Mouse (Mus musculus) myocyte (in vitro differentiated cells): ENCODE measurements around the gene Phyh. TPM values are rescaled to one million over a fixed set of nuclear protein-coding genes. Genes with fewer than 3 reads are reported as not detected.

ENCODE experiments used
- H3K27me3 ChIP-seq: one replicate; pipeline ENCODE4 v1.6.1; 2011; ENCODE audit not compliant: control insufficient read depth, insufficient read depth, insufficient read length
- H3K36me3 ChIP-seq: one replicate; pipeline ENCODE4 v1.6.1; 2011; ENCODE audit not compliant: control insufficient read depth, insufficient read depth
- H3K4me2 ChIP-seq: one replicate; pipeline ENCODE4 v1.6.1; 2011; ENCODE audit warnings: low read depth, control low read depth
- H3K4me3 ChIP-seq: one replicate; pipeline ENCODE4 v1.5.1; 2011; ENCODE audit warnings: mild to moderate bottlenecking, control low read depth, moderate library complexity
- H3K79me2 ChIP-seq: one replicate; pipeline ENCODE4 v1.6.1; 2011; ENCODE audit not compliant: control insufficient read depth, insufficient read depth
- H3ac ChIP-seq: one replicate; pipeline ENCODE4 v1.6.1; 2011; ENCODE audit not compliant: control insufficient read depth, insufficient read length
- CEBPB ChIP-seq: IDR thresholded peaks from 2 replicates; pipeline ENCODE4 v1.6.1; 2011; ENCODE audit warnings: mild to moderate bottlenecking, moderate library complexity; ENCODE audit not compliant: poor library complexity, insufficient read depth, severe bottlenecking
- E2F4 ChIP-seq: IDR thresholded peaks from one replicate; pipeline ENCODE4 v1.6.1; 2011; ENCODE audit warnings: mild to moderate bottlenecking, control low read depth, moderate library complexity; ENCODE audit not compliant: insufficient read depth
- MAX ChIP-seq: IDR thresholded peaks from one replicate; pipeline ENCODE4 v1.6.1; 2011; ENCODE audit warnings: low read depth, mild to moderate bottlenecking, control low read depth
- MYOD1 ChIP-seq, 3 experiments: IDR thresholded peaks; one replicate each; pipeline ENCODE4 v1.6.1; 2011; ENCODE audit warnings: control low read depth in 2 of 3, low read depth in 2 of 3, mild to moderate bottlenecking in 2 of 3, moderate library complexity in 1 of 3; ENCODE audit not compliant: insufficient read length in 2 of 3, control insufficient read depth in 1 of 3
- MYOG ChIP-seq, 3 experiments: IDR thresholded peaks; one replicate each; pipeline ENCODE4 v1.6.1; 2011; ENCODE audit warnings: control low read depth in 2 of 3, low read depth in 2 of 3, mild to moderate bottlenecking in 2 of 3; ENCODE audit not compliant: insufficient read length in 2 of 3, control insufficient read depth in 1 of 3, insufficient read depth in 1 of 3
- POLR2A ChIP-seq: IDR thresholded peaks from one replicate; pipeline ENCODE4 v1.6.1; 2011; ENCODE audit warnings: low read depth, mild to moderate bottlenecking, control low read depth, moderate library complexity; ENCODE audit not compliant: insufficient read length
- POLR2AphosphoS2 ChIP-seq: IDR thresholded peaks from one replicate; pipeline ENCODE4 v1.6.1; 2011; ENCODE audit warnings: low read depth, control low read depth; ENCODE audit not compliant: insufficient read length
- REST ChIP-seq: IDR thresholded peaks from one replicate; pipeline ENCODE4 v1.6.1; 2011; ENCODE audit warnings: mild to moderate bottlenecking, control low read depth, moderate library complexity; ENCODE audit not compliant: insufficient read depth, insufficient read length
- SRF ChIP-seq: IDR thresholded peaks from one replicate; pipeline ENCODE4 v1.6.1; 2011; ENCODE audit warnings: low read depth; ENCODE audit not compliant: control insufficient read depth, insufficient read length
- TCF12 ChIP-seq: IDR thresholded peaks from one replicate; pipeline ENCODE4 v1.6.1; 2011; ENCODE audit warnings: mild to moderate bottlenecking, control low read depth; ENCODE audit not compliant: poor library complexity, insufficient read depth, severe bottlenecking
- TCF3 ChIP-seq: IDR thresholded peaks from one replicate; pipeline ENCODE4 v1.6.1; 2011; ENCODE audit warnings: low read depth, control low read depth; ENCODE audit not compliant: insufficient read length
- USF1 ChIP-seq: IDR thresholded peaks from one replicate; pipeline ENCODE4 v1.6.1; 2011; ENCODE audit warnings: low read depth, mild to moderate bottlenecking, control low read depth, moderate library complexity
- polyA plus RNA-seq: library from polyadenylated mRNA; unstranded; fragments of >200 nt; fragmentation: generic; extraction: Trizol; gene quantifications from one replicate; pipeline ENCODE4 v1.2.1, GENCODE M21; 2012; ENCODE audit warnings: missing spikeins

Phyh gene
- polyA plus RNA-seq, 1 experiment = 14.5 TPM

DNA sequence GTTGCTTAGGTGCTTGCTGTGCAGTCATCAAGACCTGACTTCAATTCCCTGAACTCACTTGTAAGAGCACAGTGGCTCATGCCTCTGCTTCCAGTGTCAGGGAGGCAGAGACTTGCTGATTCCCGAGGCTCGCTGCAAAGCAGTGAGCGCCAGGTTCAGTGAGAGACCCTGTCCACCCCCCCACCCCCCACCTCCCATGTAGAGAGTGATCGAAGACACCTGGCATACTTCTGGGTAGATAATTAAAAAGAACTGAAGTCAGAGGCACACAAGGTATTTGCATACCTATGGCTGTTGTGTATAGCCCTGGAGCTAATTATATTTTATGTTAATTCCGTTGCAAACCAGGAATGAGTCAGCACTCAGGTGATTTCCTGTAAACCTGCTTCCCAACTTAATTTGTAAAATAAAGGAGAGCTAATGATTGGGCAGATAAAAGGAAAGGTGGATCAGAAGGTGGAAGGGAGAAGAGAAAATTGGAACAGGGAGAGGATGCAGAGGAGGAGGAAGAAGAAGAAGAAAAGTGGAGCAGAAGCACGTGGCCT, 35.5 kb downstream of the Phyh start:
- Histone ChIP-seq H3K4me2 (no peak overlapping the region), H3K79me2 (no peaks in the 10 kb centered on the region), H3K27me3 (no peaks in the 10 kb centered on the region), H3K4me3 (no peak overlapping the region), H3ac (no peak overlapping the region), H3K36me3 (no peaks in the 10 kb centered on the region)
- TF ChIP-seq SRF (no peak), MYOG (IDR thresholded peaks at IDR 0.05; ENCODE audit: control insufficient read depth in 1 of 3, insufficient read depth in 1 of 3, insufficient read length in 2 of 3, low read depth in 2 of 3) (no peak), MYOD1 (IDR thresholded peaks at IDR 0.05; ENCODE audit: control insufficient read depth in 1 of 3, insufficient read length in 2 of 3, low read depth in 2 of 3) (no peak), CEBPB (no peak), REST (no peak), TCF12 (no peak), TCF3 (no peak)

DNA sequence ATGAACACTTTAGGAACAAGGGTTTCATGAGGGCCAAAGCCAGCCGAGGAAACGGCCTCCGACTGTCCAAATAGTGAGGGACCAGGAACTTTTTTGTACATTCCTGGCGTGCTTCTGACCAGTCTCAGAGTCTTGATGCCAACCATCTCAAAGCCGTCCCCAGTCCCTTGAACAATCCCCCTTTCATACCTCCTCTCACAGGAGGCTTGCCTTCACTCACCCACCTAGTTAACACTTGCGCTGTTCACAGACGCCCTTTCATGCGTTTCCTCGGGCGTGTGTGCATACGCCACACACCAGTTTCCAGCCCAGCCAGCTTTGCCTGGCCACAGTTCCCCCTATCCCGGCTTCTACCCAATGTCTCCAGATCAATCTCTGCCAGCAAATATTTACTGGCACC, 39.2 kb downstream of the Phyh start:
- H3K4me3 ChIP-seq = no peak overlapping the region
- no peaks in the 10 kb centered on the region for H3K36me3 ChIP-seq
- H3K4me2 ChIP-seq = no peak overlapping the region
- H3K27me3 ChIP-seq = no peaks in the 10 kb centered on the region
- no peaks in the 10 kb centered on the region for H3K79me2 ChIP-seq
- H3ac ChIP-seq = no peak overlapping the region
- TF ChIP-seq E2F4 (no peak), POLR2A (no peak), MAX (no peak), MYOG (IDR thresholded peaks at IDR 0.05; ENCODE audit: control insufficient read depth in 1 of 3, insufficient read depth in 1 of 3, insufficient read length in 2 of 3, low read depth in 2 of 3) (no peak), SRF (no peak), POLR2AphosphoS2 (no peak), REST (no peak), USF1 (no peak), TCF12 (no peak), CEBPB (no peak), MYOD1 (IDR thresholded peaks at IDR 0.05; ENCODE audit: control insufficient read depth in 1 of 3, insufficient read length in 2 of 3, low read depth in 2 of 3) (no peak), TCF3 (no peak)

DNA sequence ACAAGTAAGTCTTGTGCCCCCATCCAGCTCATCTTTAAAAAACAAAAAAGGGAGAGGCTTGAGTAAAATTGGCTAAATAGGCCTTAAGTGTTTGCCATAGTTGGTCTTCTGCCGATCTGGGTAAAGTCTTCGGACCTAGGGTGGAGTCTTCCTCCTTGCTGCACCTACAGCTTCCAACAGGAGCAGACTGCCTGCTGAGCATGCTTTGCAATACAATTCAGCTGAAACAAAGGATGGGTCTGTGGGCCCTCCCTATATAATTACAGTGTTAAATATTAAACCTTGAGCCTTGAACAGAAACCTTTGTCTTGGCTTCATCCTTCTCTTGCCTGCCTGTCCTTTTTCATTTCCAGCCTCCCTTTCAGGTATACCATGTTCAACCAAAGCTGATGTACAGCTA, 49.0 kb downstream of the Phyh start:
- H3K4me3 ChIP-seq = no peak overlapping the region
- H3K27me3 ChIP-seq = no peaks in the 10 kb centered on the region
- H3ac ChIP-seq = no peak overlapping the region
- no peak overlapping the region for H3K4me2 ChIP-seq
- H3K79me2 ChIP-seq = no peaks in the 10 kb centered on the region
- no peaks in the 10 kb centered on the region for H3K36me3 ChIP-seq
- TF ChIP-seq POLR2A (no peak), REST (no peak), MYOD1 (IDR thresholded peaks at IDR 0.05; ENCODE audit: control insufficient read depth in 1 of 3, insufficient read length in 2 of 3, low read depth in 2 of 3) (no peak), POLR2AphosphoS2 (no peak), E2F4 (no peak), USF1 (no peak), SRF (no peak), CEBPB (no peak)

DNA sequence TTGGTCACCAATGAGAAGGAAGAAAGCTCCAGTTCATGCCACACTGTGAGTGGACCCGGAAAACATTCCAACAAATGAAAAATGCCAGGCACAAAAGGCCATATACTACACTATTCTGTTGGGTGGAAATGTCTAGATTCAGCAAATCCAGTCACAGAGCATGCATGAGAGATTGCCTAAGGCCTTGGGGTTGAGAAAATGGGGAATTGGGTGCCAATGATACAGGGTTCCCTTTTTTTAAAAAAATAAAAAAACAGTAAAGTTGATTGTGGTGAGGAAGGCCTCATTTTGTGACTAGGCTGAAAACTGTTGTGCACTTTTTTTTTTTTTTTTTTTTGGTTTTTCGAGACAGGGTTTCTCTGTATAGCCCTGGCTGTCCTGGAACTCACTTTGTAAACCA, 50.3 kb downstream of the Phyh start:
- Histone ChIP-seq H3K4me3 (no peak overlapping the region), H3K36me3 (no peaks in the 10 kb centered on the region), H3ac (no peak overlapping the region), H3K79me2 (no peaks in the 10 kb centered on the region), H3K4me2 (no peak overlapping the region), H3K27me3 (no peaks in the 10 kb centered on the region)
- TF ChIP-seq MYOG (IDR thresholded peaks at IDR 0.05; ENCODE audit: control insufficient read depth in 1 of 3, insufficient read depth in 1 of 3, insufficient read length in 2 of 3, low read depth in 2 of 3) (no peak), POLR2A (no peak), REST (no peak), CEBPB (no peak), E2F4 (no peak), USF1 (no peak), TCF3 (no peak), SRF (no peak), MAX (no peak), POLR2AphosphoS2 (no peak), TCF12 (no peak), MYOD1 (IDR thresholded peaks at IDR 0.05; ENCODE audit: control insufficient read depth in 1 of 3, insufficient read length in 2 of 3, low read depth in 2 of 3) (no peak)

DNA sequence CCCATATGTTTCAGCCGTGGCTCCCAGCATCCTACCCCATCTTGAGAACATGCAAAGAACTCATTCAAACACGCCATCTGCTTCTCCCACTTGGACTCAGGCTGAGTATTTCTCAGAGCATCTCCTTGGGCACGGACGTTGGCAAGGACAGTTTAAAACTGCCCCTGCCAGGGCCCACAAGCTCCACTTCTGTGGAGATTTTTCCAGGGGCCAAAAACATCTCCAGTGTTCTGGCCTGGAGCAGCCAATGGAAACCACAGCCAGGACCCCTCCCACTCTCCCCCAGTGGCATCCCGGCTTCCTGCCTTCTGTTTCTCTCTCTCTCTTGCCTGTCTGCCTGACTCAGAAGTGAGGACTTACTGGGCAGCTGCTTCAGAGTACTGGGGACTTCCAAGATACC, 57.0 kb downstream of the Phyh start, which contains the start of gene Ucma:
Gene Ucma (plus strand): TSS at position 316 of the 400 bp plus-strand sequence.
- H3K4me3 ChIP-seq = no peak within 1 kb of the TSS
- H3K36me3 ChIP-seq = no peaks in the 10 kb centered on the region
- H3K27me3 ChIP-seq = no peaks in the 10 kb centered on the region
- TF ChIP-seq REST = no peak
- no peak for TF ChIP-seq POLR2AphosphoS2
- TF ChIP-seq MAX = no peak
- TF ChIP-seq USF1 = no peak
- no peak for TF ChIP-seq SRF
- TF ChIP-seq TCF3 = no peak
- no peak for TF ChIP-seq POLR2A
- no peak for TF ChIP-seq E2F4
- no peak for TF ChIP-seq MYOG (IDR thresholded peaks at IDR 0.05; ENCODE audit: control insufficient read depth in 1 of 3, insufficient read depth in 1 of 3, insufficient read length in 2 of 3, low read depth in 2 of 3)
- TF ChIP-seq TCF12 = no peak
- TF ChIP-seq MYOD1 (IDR thresholded peaks at IDR 0.05; ENCODE audit: control insufficient read depth in 1 of 3, insufficient read length in 2 of 3, low read depth in 2 of 3) = no peak
- TF ChIP-seq CEBPB = no peak
- H3ac ChIP-seq = no peak within 1 kb of the TSS
- H3K79me2 ChIP-seq = no peaks in the 10 kb centered on the region
- no peak within 1 kb of the TSS for H3K4me2 ChIP-seq
